Mouse (Mus musculus) kidney, postnatal 0 days (tissue): ENCODE measurements at regions not wholly inside any gene's neighbourhood (a gene's known extent, or its start where the extent isn't known, plus 50 kb on each side); places are given as distances from the start of the nearest gene placed in this dataset.

Source experiments
- ATAC-seq: fragments of 200-750 bp; cut with Nextera tagmentation; replicated peaks from 2 replicates; pipeline ENCODE4 v1.8.0; 2017; ENCODE audit warnings: low read depth, moderate number of reproducible peaks, moderate TSS enrichment, moderate library complexity; ENCODE audit not compliant: low FRiP score
- DNase-seq: peaks from one replicate; pipeline ENCODE4 v3.0.0-alpha.2; 2016; ENCODE audit warnings: low spot score
- H3K27ac ChIP-seq: fragments of 300-500 bp; sonication (generic); 2 replicates; pipeline ENCODE4 v1.5.1; 2014; ENCODE audit warnings: mild to moderate bottlenecking
- H3K27me3 ChIP-seq: fragments of 300-500 bp; sonication (generic); 2 replicates; pipeline ENCODE4 v1.6.1; 2014; ENCODE audit warnings: low read length, mixed read lengths; ENCODE audit not compliant: insufficient read depth
- H3K36me3 ChIP-seq: fragments of 300-500 bp; sonication (generic); 2 replicates; pipeline ENCODE4 v1.6.1; 2014; ENCODE audit warnings: low read length, mixed read lengths; ENCODE audit not compliant: insufficient read depth
- H3K4me1 ChIP-seq: fragments of 300-500 bp; sonication (generic); replicated peaks from 2 replicates; pipeline ENCODE4 v1.6.1; 2014; ENCODE audit warnings: antibody characterized with exemption, low read length, mixed read lengths; ENCODE audit not compliant: insufficient read depth
- H3K4me2 ChIP-seq: fragments of 300-500 bp; sonication (generic); 2 replicates; pipeline ENCODE4 v1.6.1; 2014; ENCODE audit warnings: mild to moderate bottlenecking, low read length, moderate library complexity, mixed read lengths
- H3K4me3 ChIP-seq: fragments of 300-500 bp; sonication (generic); replicated peaks from 2 replicates; pipeline ENCODE4 v1.5.1; 2014; ENCODE audit warnings: low read depth, low read length
- H3K9ac ChIP-seq: fragments of 300-500 bp; sonication (generic); 2 replicates; pipeline ENCODE4 v1.6.1; 2014; ENCODE audit warnings: low read depth, low read length
- H3K9me3 ChIP-seq: fragments of 300-500 bp; sonication (generic); replicated peaks from 2 replicates; pipeline ENCODE4 v1.6.1; 2016; ENCODE audit warnings: low read length, inconsistent platforms, mixed read lengths
- CTCF ChIP-seq: IDR thresholded peaks from 2 replicates; pipeline ENCODE4 v1.5.1; 2016; ENCODE audit warnings: antibody characterized with exemption, low read depth, mild to moderate bottlenecking, moderate library complexity
- WGBS: fragments of 180-500 bp; shearing (Covaris S2); extraction: QIAGEN DNeasy Blood & Tissue Kit; methylation state at CpG from one replicate; pipeline ENCODE4 v1.1.7; 2014; 5-methylcytosine and 5-hydroxymethylcytosine counted together

- H3K27me3 ChIP-seq: no peaks in the 10 kb centered on the region
- no peak overlapping the region for H3K9ac ChIP-seq
- DNase-seq (no peak), ATAC-seq (no peak)
- H3K4me1 ChIP-seq: no peaks in the 10 kb centered on the region
- H3K4me3 ChIP-seq: no peak overlapping the region
- H3K27ac ChIP-seq: no peak overlapping the region
- H3K36me3 ChIP-seq: no peaks in the 10 kb centered on the region
- no peak overlapping the region for H3K4me2 ChIP-seq
- no peaks in the 10 kb centered on the region for H3K9me3 ChIP-seq
- WGBS: 68% methylated on average over 3 of the region's 3 CpGs
- TF ChIP-seq CTCF: no peak
These were observed 131.0 kb upstream of the Wdr75 start for GRCm38 (mm10) chr1:45663882-45664520.

GRCm38 (mm10) chr1:45672443-45673156 lies 122.4 kb upstream of the Wdr75 start:
- Histone ChIP-seq H3K4me3 (no peak overlapping the region), H3K36me3 (no peaks in the 10 kb centered on the region), H3K9me3 (no peaks in the 10 kb centered on the region), H3K27me3 (no peaks in the 10 kb centered on the region), H3K4me1 (no peaks in the 10 kb centered on the region), H3K4me2 (no peak overlapping the region), H3K27ac (no peak overlapping the region), H3K9ac (no peak overlapping the region)
- WGBS: 30% methylated on average over 5 of the region's 5 CpGs
- peak; percentile 87 for DNase-seq
- peak; percentile 49; the same call in 1 of the 2 replicates for ATAC-seq
- peak; percentile 63 for TF ChIP-seq CTCF

- WGBS: 58% methylated on average over 5 of the region's 5 CpGs
- no peak for ATAC-seq
- no peaks in the 10 kb centered on the region for H3K9me3 ChIP-seq
- no peak overlapping the region for H3K4me2 ChIP-seq
- no peak overlapping the region for H3K27ac ChIP-seq
- no peaks in the 10 kb centered on the region for H3K4me1 ChIP-seq
- no peaks in the 10 kb centered on the region for H3K36me3 ChIP-seq
- H3K4me3 ChIP-seq: no peak overlapping the region
- DNase-seq: peak; percentile 79
- H3K27me3 ChIP-seq: no peaks in the 10 kb centered on the region
- TF ChIP-seq CTCF: no peak
- no peak overlapping the region for H3K9ac ChIP-seq
These were observed 119.1 kb upstream of the Wdr75 start for GRCm38 (mm10) chr1:45675771-45676439.

GRCm38 (mm10) chr1:45679964-45680709 lies 114.8 kb upstream of the Wdr75 start:
- ATAC-seq (no peak; the same call in 1 of the 2 replicates), DNase-seq (peak; percentile 75)
- H3K4me1 ChIP-seq: no peaks in the 10 kb centered on the region
- no peaks in the 10 kb centered on the region for H3K9me3 ChIP-seq
- no peak overlapping the region for H3K4me2 ChIP-seq
- H3K36me3 ChIP-seq: no peaks in the 10 kb centered on the region
- no peak overlapping the region for H3K4me3 ChIP-seq
- H3K9ac ChIP-seq: no peak overlapping the region
- H3K27ac ChIP-seq: no peak overlapping the region
- WGBS: 38% methylated on average over 8 of the region's 8 CpGs
- H3K27me3 ChIP-seq: no peaks in the 10 kb centered on the region
- TF ChIP-seq CTCF: no peak

- TF ChIP-seq CTCF: no peak
- H3K27ac ChIP-seq: no peak overlapping the region
- 71% methylated on average over 1 of the region's 1 CpGs for WGBS
- ATAC-seq (no peak), DNase-seq (no peak)
- H3K9ac ChIP-seq: no peak overlapping the region
- no peaks in the 10 kb centered on the region for H3K27me3 ChIP-seq
- no peaks in the 10 kb centered on the region for H3K9me3 ChIP-seq
- no peak overlapping the region for H3K4me3 ChIP-seq
- no peaks in the 10 kb centered on the region for H3K36me3 ChIP-seq
- H3K4me1 ChIP-seq: no peaks in the 10 kb centered on the region
- H3K4me2 ChIP-seq: no peak overlapping the region
These were observed 94.1 kb upstream of the Wdr75 start for GRCm38 (mm10) chr1:45700893-45701292.

GRCm38 (mm10) chr1:45701516-45701915 lies 93.5 kb upstream of the Wdr75 start:
- H3K27ac ChIP-seq: no peak overlapping the region
- TF ChIP-seq CTCF: no peak
- H3K4me2 ChIP-seq: no peak overlapping the region
- no peak overlapping the region for H3K9ac ChIP-seq
- 90% methylated on average over 1 of the region's 1 CpGs for WGBS
- H3K4me3 ChIP-seq: no peak overlapping the region
- no peak for DNase-seq
- no peak for ATAC-seq
- H3K27me3 ChIP-seq: no peaks in the 10 kb centered on the region
- no peaks in the 10 kb centered on the region for H3K4me1 ChIP-seq
- no peaks in the 10 kb centered on the region for H3K9me3 ChIP-seq
- no peaks in the 10 kb centered on the region for H3K36me3 ChIP-seq
